Mouse (Mus musculus) MEL (cell line): Measurements from ENCODE around the gene Hipk3.

Experiments used
- CTCF ChIP-seq, 3 experiments: IDR thresholded peaks in 2 of 3; conservative IDR thresholded peaks in 1 of 3; 2 replicates each; pipeline ENCODE4 v1.5.1; 2011 to 2012; ENCODE audit warnings: low read length in 3 of 3, low read depth in 2 of 3, mild to moderate bottlenecking in 2 of 3, improper control_type of control experiment in 1 of 3, inconsistent platforms in 1 of 3, mixed read lengths in 1 of 3, moderate library complexity in 1 of 3; ENCODE audit not compliant: control insufficient read depth in 1 of 3, insufficient read depth in 1 of 3, poor library complexity in 1 of 3, severe bottlenecking in 1 of 3
- EP300 ChIP-seq, 2 experiments: IDR thresholded peaks; 2 replicates each; pipeline ENCODE4 v1.6.1; 2011; ENCODE audit warnings: improper control_type of control experiment in 2 of 2, low read length in 2 of 2, low read depth in 1 of 2, mild to moderate bottlenecking in 1 of 2
- HCFC1 ChIP-seq: IDR thresholded peaks from 2 replicates; pipeline ENCODE4 v1.6.1; 2012; ENCODE audit warnings: low read depth, mild to moderate bottlenecking, inconsistent platforms, low read length, improper control_type of control experiment, moderate library complexity
- MAZ ChIP-seq: IDR thresholded peaks from 2 replicates; pipeline ENCODE4 v1.6.1; 2012; ENCODE audit warnings: low read depth, mild to moderate bottlenecking, inconsistent platforms, low read length, improper control_type of control experiment
- NELFE ChIP-seq: IDR thresholded peaks from 2 replicates; pipeline ENCODE4 v1.6.1; 2011; ENCODE audit warnings: low read depth, low read length, improper control_type of control experiment
- POLR2A ChIP-seq, 2 experiments: IDR thresholded peaks; 2 replicates each; pipeline ENCODE4 v1.6.1; 2011 to 2012; ENCODE audit warnings: low read length in 2 of 2, mild to moderate bottlenecking in 2 of 2, control low read depth in 1 of 2, improper control_type of control experiment in 1 of 2, low read depth in 1 of 2, moderate library complexity in 1 of 2; ENCODE audit not compliant: control insufficient read depth in 1 of 2, insufficient read depth in 1 of 2, poor library complexity in 1 of 2
- SIN3A ChIP-seq: IDR thresholded peaks from 2 replicates; pipeline ENCODE4 v1.6.1; 2012; ENCODE audit warnings: low read length, improper control_type of control experiment, inconsistent platforms
- TBP ChIP-seq: IDR thresholded peaks from 2 replicates; pipeline ENCODE4 v1.8.0; 2011; ENCODE audit warnings: low read depth, low read length, improper control_type of control experiment
- TCF12 ChIP-seq: IDR thresholded peaks from 2 replicates; pipeline ENCODE4 v1.6.1; 2014; ENCODE audit warnings: low read depth, mild to moderate bottlenecking, inconsistent platforms, low read length, improper control_type of control experiment, moderate library complexity
- ZKSCAN1 ChIP-seq: IDR thresholded peaks from 2 replicates; pipeline ENCODE4 v1.6.1; 2012; ENCODE audit warnings: low read depth, mild to moderate bottlenecking, inconsistent platforms, low read length, improper control_type of control experiment, moderate library complexity
- ZMIZ1 ChIP-seq: IDR thresholded peaks from 2 replicates; pipeline ENCODE4 v1.6.1; 2012; ENCODE audit warnings: low read depth, mild to moderate bottlenecking, inconsistent platforms, low read length, improper control_type of control experiment, moderate library complexity
- ZNF384 ChIP-seq: IDR thresholded peaks from 2 replicates; pipeline ENCODE4 v1.6.1; 2012; ENCODE audit warnings: low read depth, mild to moderate bottlenecking, inconsistent platforms, low read length, improper control_type of control experiment

GRCm38 (mm10) chr2:104394769-104395168 is 99.5 kb downstream of the Hipk3 start:
- no peak for TF ChIP-seq MAZ
- no peak for TF ChIP-seq ZNF384
- TF ChIP-seq NELFE = no peak
- no peak for TF ChIP-seq CTCF (IDR thresholded peaks at IDR 0.05 in 2 of 3, conservative IDR thresholded peaks at IDR 0.05 in 1 of 3; ENCODE audit: control insufficient read depth in 1 of 3, insufficient read depth in 1 of 3, low read depth in 2 of 3, low read length in 3 of 3, poor library complexity in 1 of 3, severe bottlenecking in 1 of 3)
- no peak for TF ChIP-seq EP300 (IDR thresholded peaks at IDR 0.05; ENCODE audit: low read depth in 1 of 2, low read length in 2 of 2)
- no peak for TF ChIP-seq TBP
- no peak for TF ChIP-seq HCFC1
- TF ChIP-seq SIN3A = no peak
- no peak for TF ChIP-seq POLR2A (IDR thresholded peaks at IDR 0.05; ENCODE audit: control insufficient read depth in 1 of 2, insufficient read depth in 1 of 2, low read depth in 1 of 2, low read length in 2 of 2, poor library complexity in 1 of 2)
- TF ChIP-seq ZKSCAN1 = no peak
- TF ChIP-seq TCF12 = no peak
- no peak for TF ChIP-seq ZMIZ1
